Mouse (Mus musculus) MEL (cell line): Measurements from ENCODE around the gene Mrpl22. TPM values are rescaled to one million over a fixed set of nuclear protein-coding genes. Genes with fewer than 3 reads are reported as not detected.

ENCODE experiments used
- DNase-seq: peaks from one replicate; pipeline ENCODE4 v3.0.0; 2011; ENCODE audit warnings: low read depth, low spot score
- H3K27ac ChIP-seq: 2 replicates; pipeline ENCODE4 v1.5.1; 2012; ENCODE audit warnings: low read depth, mild to moderate bottlenecking, control low read depth, low read length, moderate library complexity; ENCODE audit not compliant: control insufficient read depth
- H3K27me3 ChIP-seq, 2 experiments: fragments of 150-350 bp in 1 of 2; sonication (generic) in 1 of 2; 2 replicates each; pipeline ENCODE4 v1.6.1; 2012; ENCODE audit warnings: low read length in 2 of 2, mild to moderate bottlenecking in 2 of 2, improper control_type of control experiment in 1 of 2, moderate library complexity in 1 of 2; ENCODE audit not compliant: insufficient read depth in 2 of 2, control insufficient read depth in 1 of 2
- H3K36me3 ChIP-seq, 2 experiments: 2 replicates each; pipeline ENCODE4 v1.6.1; 2012 to 2014; ENCODE audit warnings: low read length in 2 of 2, improper control_type of control experiment in 1 of 2, inconsistent platforms in 1 of 2, mild to moderate bottlenecking in 1 of 2; ENCODE audit not compliant: insufficient read depth in 2 of 2, control insufficient read depth in 1 of 2
- H3K4me1 ChIP-seq, 2 experiments: fragments of 150-350 bp in 1 of 2; sonication (generic) in 1 of 2; 2 replicates each; pipeline ENCODE4 v1.6.1; 2012; ENCODE audit warnings: low read length in 2 of 2, improper control_type of control experiment in 1 of 2, mild to moderate bottlenecking in 1 of 2; ENCODE audit not compliant: insufficient read depth in 2 of 2, control insufficient read depth in 1 of 2
- H3K4me3 ChIP-seq, 2 experiments: fragments of 150-350 bp in 1 of 2; sonication (generic) in 1 of 2; 2 replicates each; pipeline ENCODE4 v1.5.1; 2012; ENCODE audit warnings: low read depth in 2 of 2, low read length in 2 of 2, mild to moderate bottlenecking in 2 of 2, moderate library complexity in 2 of 2, control low read depth in 1 of 2, improper control_type of control experiment in 1 of 2; ENCODE audit not compliant: control insufficient read depth in 1 of 2, insufficient read depth in 1 of 2
- H3K79me2 ChIP-seq: 2 replicates; pipeline ENCODE4 v1.6.1; 2012; ENCODE audit warnings: mild to moderate bottlenecking, low read length, moderate library complexity; ENCODE audit not compliant: control insufficient read depth, poor library complexity, insufficient read depth
- H3K9ac ChIP-seq: 2 replicates; pipeline ENCODE4 v1.6.1; 2012; ENCODE audit warnings: low read depth, mild to moderate bottlenecking, control low read depth, low read length, moderate library complexity; ENCODE audit not compliant: control insufficient read depth, poor library complexity, severe bottlenecking
- H3K9me3 ChIP-seq: fragments of 150-350 bp; sonication (generic); replicated peaks from 2 replicates; pipeline ENCODE4 v1.6.1; 2012; ENCODE audit warnings: mild to moderate bottlenecking, low read length, improper control_type of control experiment, moderate library complexity; ENCODE audit not compliant: insufficient read depth
- CHD2 ChIP-seq: IDR thresholded peaks from 2 replicates; pipeline ENCODE4 v1.6.1; 2011; ENCODE audit warnings: low read length, improper control_type of control experiment
- ELF1 ChIP-seq: IDR thresholded peaks from 2 replicates; pipeline ENCODE4 v1.6.1; 2014; ENCODE audit warnings: low read depth, mild to moderate bottlenecking, inconsistent platforms, low read length, improper control_type of control experiment, moderate library complexity
- EP300 ChIP-seq, 2 experiments: IDR thresholded peaks; 2 replicates each; pipeline ENCODE4 v1.6.1; 2011; ENCODE audit warnings: improper control_type of control experiment in 2 of 2, low read length in 2 of 2, low read depth in 1 of 2, mild to moderate bottlenecking in 1 of 2
- ETS1 ChIP-seq: IDR thresholded peaks from 2 replicates; pipeline ENCODE4 v1.6.1; 2012; ENCODE audit warnings: low read depth, mild to moderate bottlenecking, inconsistent platforms, low read length, improper control_type of control experiment, moderate library complexity
- GATA1 ChIP-seq: IDR thresholded peaks from 2 replicates; pipeline ENCODE4 v1.6.1; 2011; ENCODE audit warnings: low read depth, low read length, improper control_type of control experiment
- HCFC1 ChIP-seq: IDR thresholded peaks from 2 replicates; pipeline ENCODE4 v1.6.1; 2012; ENCODE audit warnings: low read depth, mild to moderate bottlenecking, inconsistent platforms, low read length, improper control_type of control experiment, moderate library complexity
- JUND ChIP-seq: IDR thresholded peaks from 2 replicates; pipeline ENCODE4 v1.6.1; 2011; ENCODE audit warnings: low read depth, mild to moderate bottlenecking, improper control_type of control experiment, low read length
- KAT2A ChIP-seq: conservative IDR thresholded peaks from 2 replicates; pipeline ENCODE4 v1.6.1; 2012; ENCODE audit warnings: low read depth, low read length, improper control_type of control experiment, inconsistent platforms
- MAFK ChIP-seq: IDR thresholded peaks from 2 replicates; pipeline ENCODE4 v1.6.1; 2011; ENCODE audit warnings: low read depth, mild to moderate bottlenecking, low read length, improper control_type of control experiment, borderline replicate concordance
- MEF2A ChIP-seq: IDR thresholded peaks from 2 replicates; pipeline ENCODE4 v1.6.1; 2014; ENCODE audit warnings: low read depth, mild to moderate bottlenecking, inconsistent platforms, low read length, improper control_type of control experiment; ENCODE audit not compliant: poor library complexity, insufficient replicate concordance, severe bottlenecking; ENCODE audit errors: extremely low read depth
- MXI1 ChIP-seq: IDR thresholded peaks from 2 replicates; pipeline ENCODE4 v1.6.1; 2011; ENCODE audit warnings: mild to moderate bottlenecking, low read depth, low read length, improper control_type of control experiment
- MYB ChIP-seq: IDR thresholded peaks from 2 replicates; pipeline ENCODE4 v1.6.1; 2011; ENCODE audit warnings: mild to moderate bottlenecking, low read depth, low read length, improper control_type of control experiment
- MYC ChIP-seq: IDR thresholded peaks from 2 replicates; pipeline ENCODE4 v1.6.1; 2011; ENCODE audit warnings: low read depth, mild to moderate bottlenecking, low read length, improper control_type of control experiment, moderate library complexity
- NELFE ChIP-seq: IDR thresholded peaks from 2 replicates; pipeline ENCODE4 v1.6.1; 2011; ENCODE audit warnings: low read depth, low read length, improper control_type of control experiment
- POLR2A ChIP-seq, 2 experiments: IDR thresholded peaks; 2 replicates each; pipeline ENCODE4 v1.6.1; 2011 to 2012; ENCODE audit warnings: low read length in 2 of 2, mild to moderate bottlenecking in 2 of 2, control low read depth in 1 of 2, improper control_type of control experiment in 1 of 2, low read depth in 1 of 2, moderate library complexity in 1 of 2; ENCODE audit not compliant: control insufficient read depth in 1 of 2, insufficient read depth in 1 of 2, poor library complexity in 1 of 2
- POLR2AphosphoS2 ChIP-seq: IDR thresholded peaks from 2 replicates; pipeline ENCODE4 v1.6.1; 2011; ENCODE audit warnings: low read length, improper control_type of control experiment
- POLR2AphosphoS5 ChIP-seq: IDR thresholded peaks from 2 replicates; pipeline ENCODE4 v1.6.1; 2012; ENCODE audit warnings: low read depth, borderline replicate concordance, mild to moderate bottlenecking, inconsistent platforms, low read length, moderate library complexity, mixed read lengths
- RAD21 ChIP-seq: IDR thresholded peaks from 2 replicates; pipeline ENCODE4 v1.6.1; 2011; ENCODE audit warnings: mild to moderate bottlenecking, low read depth, low read length, improper control_type of control experiment
- TAL1 ChIP-seq: IDR thresholded peaks from 2 replicates; pipeline ENCODE4 v1.6.1; 2012; ENCODE audit warnings: mild to moderate bottlenecking, inconsistent platforms, low read length, moderate library complexity, mixed read lengths
- TCF12 ChIP-seq: IDR thresholded peaks from 2 replicates; pipeline ENCODE4 v1.6.1; 2014; ENCODE audit warnings: low read depth, mild to moderate bottlenecking, inconsistent platforms, low read length, improper control_type of control experiment, moderate library complexity
- UBTF ChIP-seq: IDR thresholded peaks from 2 replicates; pipeline ENCODE4 v1.6.1; 2012; ENCODE audit warnings: low read depth, mild to moderate bottlenecking, inconsistent platforms, low read length, improper control_type of control experiment, moderate library complexity, borderline replicate concordance; ENCODE audit not compliant: insufficient read depth
- USF1 ChIP-seq: IDR thresholded peaks from 2 replicates; pipeline ENCODE4 v1.6.1; 2014; ENCODE audit warnings: low read depth, mild to moderate bottlenecking, inconsistent platforms, low read length, improper control_type of control experiment, moderate library complexity
- USF2 ChIP-seq, 2 experiments: IDR thresholded peaks; 2 replicates each; pipeline ENCODE4 v1.6.1; 2011 to 2012; ENCODE audit warnings: improper control_type of control experiment in 2 of 2, low read length in 2 of 2, borderline replicate concordance in 1 of 2, inconsistent platforms in 1 of 2, low read depth in 1 of 2, mild to moderate bottlenecking in 1 of 2; ENCODE audit not compliant: insufficient read depth in 1 of 2
- ZC3H11A ChIP-seq: IDR thresholded peaks from 2 replicates; pipeline ENCODE4 v1.6.1; 2012; ENCODE audit warnings: low read depth, mild to moderate bottlenecking, inconsistent platforms, low read length, improper control_type of control experiment
- ZKSCAN1 ChIP-seq: IDR thresholded peaks from 2 replicates; pipeline ENCODE4 v1.6.1; 2012; ENCODE audit warnings: low read depth, mild to moderate bottlenecking, inconsistent platforms, low read length, improper control_type of control experiment, moderate library complexity
- ZMIZ1 ChIP-seq: IDR thresholded peaks from 2 replicates; pipeline ENCODE4 v1.6.1; 2012; ENCODE audit warnings: low read depth, mild to moderate bottlenecking, inconsistent platforms, low read length, improper control_type of control experiment, moderate library complexity
- ZNF384 ChIP-seq: IDR thresholded peaks from 2 replicates; pipeline ENCODE4 v1.6.1; 2012; ENCODE audit warnings: low read depth, mild to moderate bottlenecking, inconsistent platforms, low read length, improper control_type of control experiment
- polyA plus RNA-seq, 2 experiments: library from polyadenylated mRNA; stranded (reverse) in 1 of 2; unstranded in 1 of 2; fragments of >175 nt in 1 of 2; fragments of >200 nt in 1 of 2; gene quantifications; 2 replicates each; pipeline versions ENCODE4 v1.2.1 to v1.2.4; 2012; ENCODE audit warnings: low replicate concordance in 2 of 2, low read depth in 1 of 2; ENCODE audit not compliant: insufficient read length in 2 of 2, insufficient read depth in 1 of 2, missing spikeins in 1 of 2
- total RNA-seq: library from RNA; depleted of rRNA; stranded (reverse); fragments of 300-350 nt; gene quantifications from 2 replicates; pipeline ENCODE4 v1.2.3, GENCODE M21; 2012

Gene Mrpl22
- total and polyA plus RNA-seq, 3 experiments = 144 to 187 TPM; not detected in 1

GRCm38 (mm10) chr11:58211062-58211681, 39.7 kb downstream of the Mrpl22 start:
- Histone ChIP-seq H3K4me1 (peaks cover 7 to 22% of the 10 kb centered on the region in 2 experiments), H3K27ac (peak overlapping the region; percentile 15; the same call in 1 of the 2 replicates), H3K4me3 (no peak overlapping the region), H3K36me3 (peaks cover 0 to 12% of the 10 kb centered on the region in 2 experiments; a peak in 2 of 4 replicates)
- TF ChIP-seq ETS1 = peak; percentile 64
- no peak for TF ChIP-seq HCFC1
- no peak for TF ChIP-seq ZMIZ1
- no peak for TF ChIP-seq POLR2AphosphoS5
- TF ChIP-seq MYC = no peak
- no peak for TF ChIP-seq MAFK
- no peak for TF ChIP-seq KAT2A
- TF ChIP-seq JUND = no peak
- no peak for TF ChIP-seq MEF2A
- TF ChIP-seq ZKSCAN1 = no peak
- no peak for TF ChIP-seq MXI1
- peak; percentile 76 for TF ChIP-seq USF1
- TF ChIP-seq ZNF384 = no peak
- TF ChIP-seq NELFE = no peak
- no peak for TF ChIP-seq POLR2AphosphoS2
- no peak for TF ChIP-seq UBTF
- TF ChIP-seq RAD21 = no peak
- no peak for TF ChIP-seq MYB
- no peak for TF ChIP-seq CHD2
- TF ChIP-seq GATA1 = no peak
- no peak for TF ChIP-seq ZC3H11A
- no peak for TF ChIP-seq ELF1
- TF ChIP-seq TAL1 = no peak
- TF ChIP-seq USF2 (IDR thresholded peaks at IDR 0.05; ENCODE audit: borderline replicate concordance in 1 of 2, insufficient read depth in 1 of 2, low read depth in 1 of 2, low read length in 2 of 2) = peak in 1 of 2 experiments; percentile 15; a peak in 1 of 4 replicates
- TF ChIP-seq POLR2A (IDR thresholded peaks at IDR 0.05; ENCODE audit: control insufficient read depth in 1 of 2, insufficient read depth in 1 of 2, low read depth in 1 of 2, low read length in 2 of 2, poor library complexity in 1 of 2) = no peak
- TF ChIP-seq TCF12 = 0 out of 2 replicates have a peak, but pooled peaks have one; percentile 3
- no peak for TF ChIP-seq EP300 (IDR thresholded peaks at IDR 0.05; ENCODE audit: low read depth in 1 of 2, low read length in 2 of 2)
- TF ChIP-seq, all 39 proteins: peak for 4
- H3K9ac ChIP-seq = peak overlapping the region; percentile 6
- no peaks in the 10 kb centered on the region for H3K27me3 ChIP-seq
- H3K9me3 ChIP-seq = no peaks in the 10 kb centered on the region
- peaks cover 2% of the 10 kb centered on the region; the same call in 1 of the 2 replicates for H3K79me2 ChIP-seq
- DNase-seq = peak; percentile 50
